Mouse (Mus musculus) left cerebral cortex, postnatal 36 days (tissue): ENCODE results near the gene Lrrc74a. TPM values are rescaled to one million over a fixed set of nuclear protein-coding genes. Genes with fewer than 3 reads are reported as not detected.

ENCODE experiments used
- DNase-seq, 2 experiments: peaks; one replicate each; pipeline ENCODE4 v3.0.0; 2021 to 2022; ENCODE audit warnings: low spot score in 2 of 2, mixed read lengths in 1 of 2
- intact Hi-C: fragments of 180-260 bp; cut with DNase I; formaldehyde crosslinking; loops from one replicate; pipeline ENCODE4 v1.15.1; 2025
- total RNA-seq, 2 experiments: library from RNA; stranded (reverse); gene quantifications; 2 replicates each; pipeline ENCODE4 v1.2.3; 2021

Lrrc74a gene
- total RNA-seq, 2 experiments from 2014 or later, result not detected

DNA sequence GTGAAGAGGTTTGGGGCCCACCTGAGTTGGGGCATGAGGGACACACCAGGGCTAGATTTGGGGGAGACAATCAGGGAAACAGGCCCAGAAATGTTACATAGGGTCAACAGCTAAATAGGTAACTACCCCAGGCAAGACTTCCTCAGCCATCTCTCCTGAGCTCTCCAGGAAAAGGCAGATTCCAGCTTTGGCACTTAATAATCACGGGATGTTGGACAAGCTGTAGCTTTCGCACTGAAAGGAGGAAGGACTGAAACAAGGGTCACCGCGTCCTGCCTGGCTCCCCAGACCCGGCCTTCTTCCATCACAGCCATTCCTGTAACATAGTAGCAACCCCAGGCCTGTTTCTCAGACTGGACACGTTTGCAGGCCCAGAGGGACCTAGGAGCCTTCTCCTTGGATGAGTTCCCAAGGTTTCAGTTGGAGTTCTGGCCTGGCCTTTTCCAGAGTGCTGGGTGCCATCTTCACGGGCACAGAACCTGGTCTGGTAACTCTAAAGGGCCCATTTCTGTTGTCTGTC is 42.2 kb downstream of the Lrrc74a start:
- no peak for DNase-seq
- intact Hi-C loops, result no loop called here

DNA sequence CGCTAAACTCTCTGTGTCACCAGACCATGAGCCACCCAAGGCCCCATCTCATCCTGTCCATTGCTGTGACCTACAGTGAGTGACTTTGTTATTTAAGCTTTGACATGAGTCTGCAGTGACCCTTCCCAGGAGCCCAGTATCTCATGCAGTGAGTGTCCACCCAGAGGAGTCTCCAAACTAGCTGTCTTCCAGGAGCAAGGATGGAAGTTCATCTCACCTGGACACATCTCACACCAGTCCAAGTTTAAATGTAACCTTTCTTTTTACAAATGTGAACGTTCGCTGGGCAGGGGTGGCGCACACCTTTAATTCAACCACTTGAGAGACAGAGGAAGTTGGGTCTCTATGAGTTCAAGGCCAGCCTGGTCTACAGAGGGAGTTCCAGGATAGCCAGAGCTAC is 44.4 kb downstream of the Lrrc74a start:
- intact Hi-C loops, result no loop called here
- DNase-seq, result no peak

DNA sequence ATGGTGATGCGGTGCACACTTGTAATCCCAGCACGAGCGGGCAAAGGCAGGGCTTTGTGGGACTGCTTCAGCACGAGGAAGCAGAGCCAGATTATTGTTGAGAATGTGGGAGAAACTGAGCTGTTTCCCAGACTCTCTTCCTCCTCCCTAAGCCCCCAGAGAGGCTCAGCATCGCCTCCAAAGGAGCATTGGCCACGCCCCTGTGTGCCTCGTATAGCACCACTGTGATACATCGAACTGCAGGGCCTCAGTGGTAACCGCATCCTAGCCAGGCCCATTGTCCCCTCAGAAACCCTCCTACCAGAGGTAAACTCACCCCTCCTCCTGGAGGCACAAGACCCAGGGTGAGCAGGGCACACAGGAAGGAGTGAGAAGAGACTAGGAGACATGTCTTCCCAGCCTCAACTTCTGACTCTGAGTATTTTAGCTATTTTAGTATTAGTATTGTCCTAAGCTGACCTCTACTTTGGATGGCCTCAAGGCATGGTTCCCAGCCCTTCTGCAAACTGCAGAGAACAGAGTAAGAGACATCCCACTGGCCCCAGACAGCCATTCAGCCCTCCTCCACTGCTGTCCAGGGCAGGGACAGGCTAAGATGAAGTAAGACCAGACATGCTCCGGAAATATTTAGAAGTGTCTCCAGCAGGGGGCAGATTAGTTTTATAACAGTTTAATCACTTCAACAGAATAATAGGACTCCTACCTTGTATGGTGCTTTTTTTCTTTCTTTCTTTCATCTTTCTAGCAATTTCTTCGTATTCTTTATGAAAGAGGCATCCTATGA is 45.2 kb downstream of the Lrrc74a start:
- DNase-seq, result no peak
- intact Hi-C loops, result no loop called here

DNA sequence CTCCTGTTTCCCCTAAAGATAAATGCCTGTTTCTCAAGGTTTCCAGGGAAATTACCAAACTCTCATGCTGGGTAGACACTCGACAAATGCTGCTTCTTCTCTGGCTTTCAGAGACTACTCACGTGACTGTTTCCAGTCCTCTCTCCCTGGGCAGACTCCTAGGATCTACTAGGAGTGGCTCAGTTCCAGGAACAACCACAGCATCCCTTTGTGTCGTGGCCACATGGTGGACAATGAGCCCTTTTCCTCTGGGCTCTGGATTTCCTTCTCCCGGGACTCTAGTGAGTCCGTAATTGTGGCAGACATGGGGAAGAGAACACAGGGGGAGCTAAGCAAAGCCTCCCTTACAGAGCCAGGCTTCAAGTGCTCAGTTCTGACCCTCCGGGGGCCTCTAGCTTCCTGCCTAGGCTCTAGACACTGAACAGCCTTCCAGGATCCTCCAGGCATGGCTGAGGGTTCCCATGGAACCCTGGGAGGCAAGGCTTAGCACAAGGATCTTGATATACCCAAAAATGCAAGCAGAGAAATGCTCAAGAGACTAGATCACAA is 47.6 kb downstream of the Lrrc74a start:
- intact Hi-C loops, result no loop called here
- no peak for DNase-seq

DNA sequence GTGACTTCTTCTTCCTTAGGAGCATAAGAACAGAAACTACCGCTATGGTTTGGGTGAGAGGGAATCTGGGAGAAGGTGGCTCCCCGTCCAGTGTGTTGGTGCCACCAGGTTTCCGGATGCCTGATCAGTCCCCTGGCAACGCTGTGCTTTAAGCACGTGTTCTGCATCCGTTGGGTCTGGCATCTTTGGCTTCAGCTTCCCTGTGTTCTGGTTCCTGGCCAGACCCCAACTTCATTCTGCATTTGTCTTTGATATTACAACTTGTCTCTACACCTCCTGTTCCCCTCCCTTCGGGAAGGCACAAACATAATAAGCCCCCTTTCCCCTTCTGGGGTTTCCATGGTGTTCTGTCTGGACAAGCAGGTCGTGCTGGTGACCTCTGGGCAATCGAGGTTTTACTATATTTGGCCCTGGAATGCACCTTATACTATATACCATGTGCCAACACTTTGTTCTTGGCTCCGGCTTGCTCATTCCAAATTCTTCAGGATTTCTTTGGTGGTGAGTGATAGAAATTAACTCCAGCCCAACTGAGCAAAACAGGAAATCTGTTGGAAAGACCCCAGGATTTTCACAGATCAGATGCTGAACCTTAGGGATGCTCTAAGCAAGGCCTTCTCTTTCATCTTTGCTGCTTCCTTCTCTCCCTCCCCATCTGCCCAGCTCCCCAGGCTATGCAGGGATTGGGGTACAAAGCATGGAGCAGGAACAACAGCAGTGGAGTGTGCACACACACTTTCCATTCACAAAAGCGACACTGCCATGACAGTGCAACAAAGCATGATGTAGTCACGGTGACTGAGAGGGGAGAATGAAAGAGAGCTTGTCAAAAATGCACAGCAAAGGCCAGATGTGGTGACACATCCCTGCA is 52.2 kb downstream of the Lrrc74a start:
- no peak for DNase-seq
- intact Hi-C loops, result no loop called here

DNA sequence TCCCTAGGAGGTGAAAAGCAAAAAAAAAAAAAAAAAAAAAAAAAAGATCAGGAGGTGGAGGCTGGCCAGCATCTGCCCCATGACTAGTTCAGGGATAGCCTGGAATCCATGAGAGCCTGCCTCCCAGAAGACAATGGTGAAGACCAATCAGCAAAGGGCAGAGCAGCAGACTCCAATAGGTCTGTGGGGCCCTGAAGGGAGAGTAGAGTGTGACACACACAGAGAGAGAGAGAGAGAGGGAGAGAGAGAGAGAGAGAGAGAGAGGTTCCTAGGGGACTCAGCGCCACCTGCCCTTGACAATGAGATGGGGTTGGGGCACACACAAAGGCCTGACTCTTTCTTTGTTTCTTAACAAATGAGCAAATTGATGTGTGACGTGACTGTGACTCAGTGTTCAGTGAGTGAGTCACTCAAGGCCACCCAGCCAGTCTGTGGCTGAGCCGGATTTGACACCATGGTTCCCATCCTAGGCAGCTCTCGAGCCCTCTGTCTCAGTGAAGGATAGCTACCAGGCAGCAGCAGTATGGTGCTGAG is 52.9 kb downstream of the Lrrc74a start:
- intact Hi-C loops, result no loop called here
- no peak for DNase-seq

- no peak for DNase-seq
- intact Hi-C loops, result no loop called here
Measured at GRCm38 (mm10) chr12:86790100-86790848, 56.1 kb downstream of the Lrrc74a start.

GRCm38 (mm10) chr12:86790849-86791127 is 56.6 kb downstream of the Lrrc74a start:
- DNase-seq, result no peak
- intact Hi-C loops, result no loop called here

DNA sequence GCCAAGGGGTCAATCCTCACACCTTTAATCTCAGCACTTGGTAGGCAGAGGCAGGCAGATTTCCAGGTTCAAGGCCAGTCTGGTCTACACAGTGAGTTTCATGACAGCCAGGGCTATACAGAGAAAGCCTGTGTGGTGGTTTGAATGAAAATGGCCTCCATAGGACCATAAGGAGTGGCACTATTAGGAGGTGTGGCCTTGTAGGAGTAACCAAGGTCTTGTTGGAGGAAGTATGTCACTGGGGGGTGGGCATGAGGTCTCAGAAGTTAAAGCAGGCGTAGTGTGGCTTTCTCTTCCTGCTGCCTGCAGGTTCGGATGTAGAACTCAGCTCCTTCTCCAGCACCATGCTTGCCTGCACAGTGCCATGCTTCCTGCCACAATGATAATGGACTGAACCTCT is 57.8 kb downstream of the Lrrc74a start:
- DNase-seq, result no peak
- intact Hi-C loops, result no loop called here

DNA sequence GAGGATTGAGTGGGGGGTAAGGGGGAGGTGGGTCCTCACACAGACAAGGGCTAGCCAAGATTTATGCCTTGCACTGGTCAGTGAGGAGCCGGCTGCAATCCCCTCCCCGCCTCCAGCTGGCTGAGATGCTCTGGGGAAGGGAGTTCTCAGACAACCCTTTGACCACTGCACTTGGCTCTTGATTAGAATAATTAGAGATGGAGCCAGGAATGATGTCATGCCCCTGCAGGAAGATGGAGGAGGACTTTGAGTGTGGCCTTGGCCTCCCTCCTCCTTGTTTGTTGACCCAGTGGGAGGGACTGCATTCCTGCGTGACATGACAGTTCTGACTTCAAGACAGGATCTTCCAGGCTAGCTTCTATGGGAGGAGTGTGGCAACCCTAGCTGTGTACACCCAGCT is 59.7 kb downstream of the Lrrc74a start:
- intact Hi-C loops, result no loop called here
- DNase-seq, result no peak

DNA sequence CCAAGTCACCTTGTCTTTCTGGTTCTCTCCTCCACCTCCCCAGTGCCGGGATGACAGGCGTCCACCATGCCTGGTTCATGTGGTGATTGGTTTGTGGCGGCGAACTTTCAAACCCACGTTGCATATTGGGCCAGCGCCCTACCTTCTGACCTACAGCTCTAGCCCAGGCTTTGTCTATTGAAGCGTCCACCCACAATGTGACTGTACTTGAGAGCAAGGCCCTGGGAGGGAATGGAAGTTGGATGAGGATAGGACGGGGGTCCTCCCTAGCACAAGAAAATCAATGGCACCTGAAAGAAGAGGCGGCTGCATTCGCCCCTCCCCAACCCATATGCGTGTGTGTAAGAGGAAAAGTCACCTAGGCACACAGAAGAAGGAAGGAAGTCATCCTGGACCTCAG is 60.2 kb downstream of the Lrrc74a start:
- intact Hi-C loops, result no loop called here
- no peak for DNase-seq

- no peak for DNase-seq
- intact Hi-C loops, result no loop called here
Measured at GRCm38 (mm10) chr12:86795076-86795837, 61.1 kb downstream of the Lrrc74a start.

- DNase-seq, result peak; percentile 77 to 85
- intact Hi-C loops, result loop anchor here (1.0 to 2.0 kb wide), 2 partner anchors 111 to 128 kb away; no protein-coding TSS in a partner anchor
Measured at GRCm38 (mm10) chr12:86795838-86796232, 61.7 kb downstream of the Lrrc74a start.

GRCm38 (mm10) chr12:86796351-86796750 is 62.2 kb downstream of the Lrrc74a start:
- intact Hi-C loops, result loop anchor here (1.0 to 2.0 kb wide), 2 partner anchors 110 to 128 kb away; no protein-coding TSS in a partner anchor
- no peak for DNase-seq

GRCm38 (mm10) chr12:86797771-86798170 is 63.6 kb downstream of the Lrrc74a start:
- intact Hi-C loops, result loop anchor here (2.0 kb wide), 1 partner anchor 109 kb away; no protein-coding TSS in a partner anchor
- no peak for DNase-seq

GRCm38 (mm10) chr12:86798773-86799540 is 64.8 kb downstream of the Lrrc74a start:
- DNase-seq, result peak; percentile 87 to 90
- intact Hi-C loops, result no loop called here

GRCm38 (mm10) chr12:86799786-86800185 is 65.6 kb downstream of the Lrrc74a start:
- intact Hi-C loops, result loop anchor here (2.0 kb wide), 1 partner anchor 85 kb away; the partner anchor contains the start of gene Irf2bpl
- DNase-seq, result no peak

GRCm38 (mm10) chr12:86800336-86800735 is 66.2 kb downstream of the Lrrc74a start:
- no peak for DNase-seq
- intact Hi-C loops, result loop anchor here (2.0 kb wide), 1 partner anchor 84 kb away; the partner anchor contains the start of gene Irf2bpl
